In the genomic region with DNA sequence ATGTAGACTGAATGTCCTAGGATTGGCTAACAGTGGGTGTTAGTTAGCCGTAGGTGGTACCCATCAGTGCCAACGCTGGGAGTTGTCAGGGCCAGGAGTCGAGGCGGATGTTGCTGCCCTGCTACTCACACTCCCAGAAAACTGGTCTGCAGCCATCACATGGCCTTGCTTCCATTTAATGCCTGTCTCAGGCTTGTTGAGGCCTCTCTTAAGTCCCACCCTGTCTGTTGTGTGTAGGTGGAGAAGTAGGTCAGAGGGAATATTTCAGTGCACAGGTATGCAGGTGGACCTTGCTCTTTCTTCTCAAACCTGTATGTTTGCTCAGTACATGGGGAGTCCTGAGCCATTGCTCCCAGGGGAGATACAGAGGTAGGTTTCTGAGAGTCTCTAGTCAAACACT, we compare ENCODE assay signal across 17 mouse cellular contexts. TPM values are rescaled to one million over a fixed set of nuclear protein-coding genes. Genes with fewer than 3 reads are reported as not detected.
DNase-seq lines count a peak whose midpoint lies in the region; ATAC-seq lines count a peak whose summit lies in the region.
"Had no signal": no experiment of that assay in that cellular context is flagged by ENCODE, and none has a peak within 500 bp of the region (broad histone marks: within the 10 kb centered on the region; RNA-seq: fewer than 3 reads in every experiment).

No protein-coding gene starts in this region.

- H3K4me2 ChIP-seq in midbrain, embryonic 16.5 days (ENCODE audit: low read length), result no peak overlapping the region
- H3K4me2 ChIP-seq in midbrain, embryonic 13.5 days (replicated peaks), result no peak overlapping the region
- no peak overlapping the region; the same call in 1 of the 2 replicates for H3K4me2 ChIP-seq in intestine, embryonic 16.5 days (ENCODE audit: low read depth, low read length)
- no peak overlapping the region for H3K4me2 ChIP-seq in stomach, embryonic 14.5 days (replicated peaks; ENCODE audit: low read depth, low read length)
- H3K4me2 ChIP-seq in hindbrain, embryonic 14.5 days (replicated peaks), result no peak overlapping the region
- H3K4me2 ChIP-seq: forebrain, embryonic 13.5 days; heart, embryonic 15.5 days; limb, embryonic 15.5 days had no signal

- H3K4me1 ChIP-seq in midbrain, embryonic 16.5 days (ENCODE audit: control insufficient read depth, insufficient read depth, low read length), result no peaks in the 10 kb centered on the region
- peaks cover 14% of the 10 kb centered on the region; the same call in 1 of the 2 replicates for H3K4me1 ChIP-seq in midbrain, embryonic 13.5 days (replicated peaks)
- H3K4me1 ChIP-seq in intestine, embryonic 16.5 days (ENCODE audit: control insufficient read depth, insufficient read depth, low read length), result peaks cover 54% of the 10 kb centered on the region
- peaks cover 20% of the 10 kb centered on the region for H3K4me1 ChIP-seq in stomach, embryonic 14.5 days (ENCODE audit: control insufficient read depth, insufficient read depth, low read length)
- no peaks in the 10 kb centered on the region for H3K4me1 ChIP-seq in hindbrain, embryonic 14.5 days (replicated peaks; ENCODE audit: control insufficient read depth, insufficient read depth, low read length)

- 0 out of 2 replicates have a peak, but pooled peaks have one; percentile 23 for ATAC-seq in midbrain, embryonic 16.5 days
- no peak for ATAC-seq in midbrain, embryonic 13.5 days
- ATAC-seq in intestine, embryonic 16.5 days, result peak; percentile 97
- peak; percentile 88 for ATAC-seq in stomach, embryonic 14.5 days (ENCODE audit: insufficient number of reproducible peaks, insufficient read depth, low FRiP score, low read depth)
- no peak for ATAC-seq in hindbrain, embryonic 14.5 days (ENCODE audit: low FRiP score)
- ATAC-seq: forebrain, embryonic 13.5 days had no signal

- no peak overlapping the region for H3K4me3 ChIP-seq in midbrain, embryonic 16.5 days (ENCODE audit: low read depth, low read length)
- no peak overlapping the region for H3K4me3 ChIP-seq in midbrain, embryonic 13.5 days (replicated peaks)
- no peak overlapping the region for H3K4me3 ChIP-seq in intestine, embryonic 16.5 days (ENCODE audit: low read length)
- no peak overlapping the region for H3K4me3 ChIP-seq in stomach, embryonic 14.5 days (ENCODE audit: low read depth, low read length)
- no peak overlapping the region for H3K4me3 ChIP-seq in hindbrain, embryonic 14.5 days (replicated peaks; ENCODE audit: low read length)
- H3K4me3 ChIP-seq: forebrain, embryonic 13.5 days; heart, embryonic 15.5 days; limb, embryonic 15.5 days; midbrain, embryonic 10.5 days had no signal

- H3K27me3 ChIP-seq in midbrain, embryonic 16.5 days (ENCODE audit: control insufficient read depth, insufficient read depth, low read depth, low read length), result no peaks in the 10 kb centered on the region
- no peaks in the 10 kb centered on the region for H3K27me3 ChIP-seq in midbrain, embryonic 13.5 days
- no peaks in the 10 kb centered on the region for H3K27me3 ChIP-seq in intestine, embryonic 16.5 days (replicated peaks; ENCODE audit: control insufficient read depth, insufficient read depth, low read length)
- H3K27me3 ChIP-seq in stomach, embryonic 14.5 days (ENCODE audit: control insufficient read depth, insufficient read depth, low read length), result no peaks in the 10 kb centered on the region
- no peaks in the 10 kb centered on the region for H3K27me3 ChIP-seq in hindbrain, embryonic 14.5 days (ENCODE audit: control insufficient read depth, insufficient read depth, low read length)
- H3K27me3 ChIP-seq: CH12.LX; forebrain, embryonic 13.5 days; heart, embryonic 15.5 days; limb, embryonic 15.5 days had no signal

- H3K9ac ChIP-seq in midbrain, embryonic 16.5 days (ENCODE audit: low read depth, low read length), result no peak overlapping the region
- H3K9ac ChIP-seq in midbrain, embryonic 13.5 days (replicated peaks), result no peak overlapping the region
- peak overlapping the region; percentile 10; the same call in 1 of the 2 replicates for H3K9ac ChIP-seq in intestine, embryonic 16.5 days (ENCODE audit: low read depth, low read length)
- no peak overlapping the region for H3K9ac ChIP-seq in stomach, embryonic 14.5 days (replicated peaks; ENCODE audit: low read depth, low read length)
- no peak overlapping the region for H3K9ac ChIP-seq in hindbrain, embryonic 14.5 days
- H3K9ac ChIP-seq: forebrain, embryonic 13.5 days; heart, embryonic 15.5 days; limb, embryonic 15.5 days had no signal

- peak; percentile 55 for DNase-seq in kidney, postnatal 10 days
- no peak for DNase-seq in urinary bladder, postnatal 36 days (ENCODE audit: low spot score in 2 of 2)
- no peak for DNase-seq in hindbrain, embryonic 14.5 days (ENCODE audit: low spot score)
- no peak for DNase-seq in lung, postnatal 10 days
- DNase-seq: adrenal gland, postnatal 25 days; cerebellum, adult 18-20 months; gastrocnemius, postnatal 10 days; right cerebral cortex, adult 18-20 months had no signal

- WGBS in midbrain, embryonic 16.5 days, result 88% methylated on average over 4 of the region's 4 CpGs
- 94% methylated on average over 4 of the region's 4 CpGs for WGBS in midbrain, embryonic 13.5 days
- 66% methylated on average over 4 of the region's 4 CpGs for WGBS in intestine, embryonic 16.5 days
- 83% methylated on average over 4 of the region's 4 CpGs for WGBS in stomach, embryonic 14.5 days
- whole genome bisulfite sequencing in hindbrain, embryonic 14.5 days, result 92% methylated on average over 4 of the region's 4 CpGs

- H3K27ac ChIP-seq in midbrain, embryonic 16.5 days (ENCODE audit: low read length), result no peak overlapping the region
- H3K27ac ChIP-seq in midbrain, embryonic 13.5 days, result no peak overlapping the region
- H3K27ac ChIP-seq in intestine, embryonic 16.5 days (ENCODE audit: low read length), result peak overlapping the region; percentile 88
- no peak overlapping the region for H3K27ac ChIP-seq in stomach, embryonic 14.5 days (ENCODE audit: low read length)
- H3K27ac ChIP-seq in hindbrain, embryonic 14.5 days, result no peak overlapping the region
- H3K27ac ChIP-seq: forebrain, embryonic 13.5 days; heart, embryonic 15.5 days; limb, embryonic 15.5 days; midbrain, embryonic 10.5 days had no signal

- no peaks in the 10 kb centered on the region for H3K9me3 ChIP-seq in midbrain, embryonic 16.5 days (replicated peaks; ENCODE audit: control insufficient read depth, low read length, poor library complexity, severe bottlenecking)
- H3K9me3 ChIP-seq in midbrain, embryonic 13.5 days, result no peaks in the 10 kb centered on the region
- no peaks in the 10 kb centered on the region for H3K9me3 ChIP-seq in intestine, embryonic 16.5 days (ENCODE audit: control insufficient read depth, low read length)
- H3K9me3 ChIP-seq in stomach, embryonic 14.5 days (ENCODE audit: control insufficient read depth, low read depth, low read length), result no peaks in the 10 kb centered on the region
- H3K9me3 ChIP-seq in hindbrain, embryonic 14.5 days (ENCODE audit: control insufficient read depth, low read length), result no peaks in the 10 kb centered on the region
- H3K9me3 ChIP-seq: forebrain, embryonic 13.5 days; heart, embryonic 15.5 days; limb, embryonic 15.5 days; midbrain, embryonic 10.5 days had no signal

- no peaks in the 10 kb centered on the region for H3K36me3 ChIP-seq in midbrain, embryonic 16.5 days (ENCODE audit: control insufficient read depth, insufficient read depth, low read length)
- no peaks in the 10 kb centered on the region for H3K36me3 ChIP-seq in midbrain, embryonic 13.5 days
- H3K36me3 ChIP-seq in intestine, embryonic 16.5 days (ENCODE audit: control insufficient read depth, insufficient read depth, low read length), result no peaks in the 10 kb centered on the region
- no peaks in the 10 kb centered on the region for H3K36me3 ChIP-seq in stomach, embryonic 14.5 days (ENCODE audit: control insufficient read depth, insufficient read depth, low read length)
- H3K36me3 ChIP-seq in hindbrain, embryonic 14.5 days (replicated peaks; ENCODE audit: control insufficient read depth, insufficient read depth), result 0 out of 2 replicates have a peak, but pooled peaks cover 8% of the 10 kb centered on the region
- H3K36me3 ChIP-seq: heart, embryonic 15.5 days had no signal

RNA-seq across cellular contexts. Expression of a gene that starts 22.3 kb away (rescaled TPM):
- 42.5 and 46.7 TPM in 2 replicates for polyA plus RNA-seq in midbrain, embryonic 16.5 days (2015; fragmentation: Nextera tagmentation; extraction: Ambion mirVana)
- 31.2 and 33.6 TPM in 2 replicates for polyA plus RNA-seq in midbrain, embryonic 13.5 days (2015; fragmentation: Nextera tagmentation; extraction: Ambion mirVana)
- 51.4 and 51.7 TPM in 2 replicates for polyA plus RNA-seq in intestine, embryonic 16.5 days (2015; fragmentation: Nextera tagmentation; extraction: Ambion mirVana)
- polyA plus RNA-seq in stomach, embryonic 14.5 days (2014; fragmentation: Nextera tagmentation; extraction: Ambion mirVana), result 37.6 and 41.3 TPM in 2 replicates
- polyA plus RNA-seq in hindbrain, embryonic 14.5 days (2014; fragmentation: Nextera tagmentation; extraction: Ambion mirVana), result 27.5 and 39.5 TPM in 2 replicates

Comparison
In these comparisons a context has a peak if more than half of its experiments do, and no peak if none do; other contexts are left out.
1. ATAC-seq: peak in midbrain, embryonic 16.5 days (single experiment), intestine, embryonic 16.5 days (single experiment) and stomach, embryonic 14.5 days (single experiment); none in midbrain, embryonic 13.5 days (single experiment) and hindbrain, embryonic 14.5 days (single experiment).